Mouse (Mus musculus) embryonic facial prominence, embryonic 11.5 days (tissue): ENCODE measurements at regions not wholly inside any gene's neighbourhood (a gene's known extent, or its start where the extent isn't known, plus 50 kb on each side); places are given as distances from the start of the nearest gene placed in this dataset.

Experiments
- ATAC-seq: fragments of 200-750 bp; cut with Nextera tagmentation; replicated peaks from 2 replicates; pipeline ENCODE4 v1.8.0; 2017; ENCODE audit warnings: low read depth; ENCODE audit not compliant: insufficient number of reproducible peaks, low FRiP score, low TSS enrichment
- DNase-seq: peaks from one replicate; pipeline ENCODE4 v3.0.0-alpha.2; 2015; ENCODE audit warnings: low spot score
- H3K27ac ChIP-seq: fragments of 300-500 bp; sonication (generic); replicated peaks from 2 replicates; pipeline ENCODE4 v1.5.1; 2014; ENCODE audit warnings: mild to moderate bottlenecking, low read depth, low read length, control low read depth
- H3K27me3 ChIP-seq: fragments of 300-500 bp; sonication (generic); 2 replicates; pipeline ENCODE4 v1.6.1; 2014; ENCODE audit warnings: mild to moderate bottlenecking, low read length, moderate library complexity, mixed read lengths; ENCODE audit not compliant: control insufficient read depth, insufficient read depth
- H3K36me3 ChIP-seq: fragments of 300-500 bp; sonication (generic); replicated peaks from 2 replicates; pipeline ENCODE4 v1.6.1; 2014; ENCODE audit warnings: low read depth, mild to moderate bottlenecking, low read length, moderate library complexity, mixed read lengths; ENCODE audit not compliant: control insufficient read depth, insufficient read depth
- H3K4me1 ChIP-seq: fragments of 300-500 bp; sonication (generic); 2 replicates; pipeline ENCODE4 v1.6.1; 2014; ENCODE audit warnings: low read length, mixed read lengths; ENCODE audit not compliant: control insufficient read depth, insufficient read depth
- H3K4me2 ChIP-seq: fragments of 300-500 bp; sonication (generic); 2 replicates; pipeline ENCODE4 v1.6.1; 2014; ENCODE audit warnings: low read depth, mild to moderate bottlenecking, control low read depth, low read length, moderate library complexity
- H3K4me3 ChIP-seq: fragments of 300-500 bp; sonication (generic); 2 replicates; pipeline ENCODE4 v1.5.1; 2014; ENCODE audit warnings: low read depth, low read length, control low read depth
- H3K9ac ChIP-seq: fragments of 300-500 bp; sonication (generic); replicated peaks from 2 replicates; pipeline ENCODE4 v1.6.1; 2014; ENCODE audit warnings: mild to moderate bottlenecking, control low read depth, low read length
- H3K9me3 ChIP-seq: fragments of 300-500 bp; sonication (generic); replicated peaks from 2 replicates; pipeline ENCODE4 v1.6.1; 2016; ENCODE audit warnings: mild to moderate bottlenecking, low read length, inconsistent platforms, mixed read lengths; ENCODE audit not compliant: control insufficient read depth
- WGBS: fragments of 180-500 bp; shearing (Covaris S2); extraction: QIAGEN DNeasy Blood & Tissue Kit; methylation state at CpG from one replicate; pipeline ENCODE4 v1.1.7; 2014; 5-methylcytosine and 5-hydroxymethylcytosine counted together

GRCm38 (mm10) chr5:44352324-44352723 is 125.9 kb upstream of the Tapt1 start:
- DNase-seq = no peak
- 84% methylated on average over 1 of the region's 1 CpGs for WGBS
- no peaks in the 10 kb centered on the region for H3K4me1 ChIP-seq
- no peak for ATAC-seq
- H3K9me3 ChIP-seq = no peaks in the 10 kb centered on the region
- no peak overlapping the region for H3K4me2 ChIP-seq
- H3K27me3 ChIP-seq = no peaks in the 10 kb centered on the region
- H3K4me3 ChIP-seq = no peak overlapping the region
- no peaks in the 10 kb centered on the region for H3K36me3 ChIP-seq
- no peak overlapping the region for H3K27ac ChIP-seq
- no peak overlapping the region for H3K9ac ChIP-seq

- H3K4me3 ChIP-seq = no peak overlapping the region
- H3K36me3 ChIP-seq = no peaks in the 10 kb centered on the region
- H3K27ac ChIP-seq = no peak overlapping the region
- no peaks in the 10 kb centered on the region for H3K9me3 ChIP-seq
- no peak overlapping the region for H3K4me2 ChIP-seq
- H3K9ac ChIP-seq = no peak overlapping the region
- H3K27me3 ChIP-seq = no peaks in the 10 kb centered on the region
- 88% methylated on average over 2 of the region's 2 CpGs for WGBS
- no peaks in the 10 kb centered on the region for H3K4me1 ChIP-seq
- DNase-seq (no peak), ATAC-seq (no peak)
Observed at GRCm38 (mm10) chr5:44341457-44342014, 115.1 kb upstream of the Tapt1 start.

GRCm38 (mm10) chr5:44338662-44339061 is 112.2 kb upstream of the Tapt1 start:
- Histone ChIP-seq H3K27me3 (no peaks in the 10 kb centered on the region), H3K4me3 (no peak overlapping the region), H3K27ac (no peak overlapping the region), H3K4me1 (no peaks in the 10 kb centered on the region), H3K4me2 (no peak overlapping the region), H3K9me3 (no peaks in the 10 kb centered on the region), H3K36me3 (no peaks in the 10 kb centered on the region), H3K9ac (no peak overlapping the region)
- no peak for DNase-seq
- 88% methylated on average over 4 of the region's 4 CpGs for WGBS
- ATAC-seq = no peak

GRCm38 (mm10) chr5:44335756-44336155 is 109.3 kb upstream of the Tapt1 start:
- ATAC-seq (no peak), DNase-seq (no peak)
- 90% methylated on average over 5 of the region's 5 CpGs for WGBS
- Histone ChIP-seq H3K4me3 (no peak overlapping the region), H3K27ac (no peak overlapping the region), H3K9me3 (no peaks in the 10 kb centered on the region), H3K36me3 (no peaks in the 10 kb centered on the region), H3K27me3 (no peaks in the 10 kb centered on the region), H3K4me1 (no peaks in the 10 kb centered on the region), H3K9ac (no peak overlapping the region), H3K4me2 (no peak overlapping the region)

GRCm38 (mm10) chr5:44319626-44320025 is 93.2 kb upstream of the Tapt1 start:
- 89% methylated on average over 1 of the region's 1 CpGs for WGBS
- Histone ChIP-seq H3K9ac (no peak overlapping the region), H3K27ac (no peak overlapping the region), H3K36me3 (no peaks in the 10 kb centered on the region), H3K27me3 (no peaks in the 10 kb centered on the region), H3K9me3 (no peaks in the 10 kb centered on the region), H3K4me2 (no peak overlapping the region), H3K4me1 (no peaks in the 10 kb centered on the region), H3K4me3 (no peak overlapping the region)
- ATAC-seq = no peak
- no peak for DNase-seq

- no peak for ATAC-seq
- DNase-seq = peak; percentile 7
- WGBS = 14% methylated on average over 16 of the region's 16 CpGs
- Histone ChIP-seq H3K4me1 (no peaks in the 10 kb centered on the region), H3K36me3 (no peaks in the 10 kb centered on the region), H3K27me3 (no peaks in the 10 kb centered on the region), H3K9ac (no peak overlapping the region), H3K4me2 (no peak overlapping the region), H3K4me3 (no peak overlapping the region), H3K9me3 (no peaks in the 10 kb centered on the region), H3K27ac (no peak overlapping the region)
Observed at GRCm38 (mm10) chr5:44306769-44307557, 80.5 kb upstream of the Tapt1 start.

GRCm38 (mm10) chr5:44303886-44304855 is 77.7 kb upstream of the Tapt1 start:
- Histone ChIP-seq H3K27ac (no peak overlapping the region), H3K4me2 (no peak overlapping the region)
- 29% methylated on average over 14 of the region's 14 CpGs for WGBS

More at GRCm38 (mm10) chr5:44303886-44304855, 77.7 kb upstream of the Tapt1 start:
- no peaks in the 10 kb centered on the region for H3K4me1 ChIP-seq
- DNase-seq (peak; percentile 91), ATAC-seq (no peak)
- H3K9ac ChIP-seq = no peak overlapping the region
- H3K36me3 ChIP-seq = no peaks in the 10 kb centered on the region
- H3K27me3 ChIP-seq = no peaks in the 10 kb centered on the region
- no peaks in the 10 kb centered on the region for H3K9me3 ChIP-seq
- no peak overlapping the region for H3K4me3 ChIP-seq
